Mouse (Mus musculus): ENCODE results near the gene Spn.

DNA sequence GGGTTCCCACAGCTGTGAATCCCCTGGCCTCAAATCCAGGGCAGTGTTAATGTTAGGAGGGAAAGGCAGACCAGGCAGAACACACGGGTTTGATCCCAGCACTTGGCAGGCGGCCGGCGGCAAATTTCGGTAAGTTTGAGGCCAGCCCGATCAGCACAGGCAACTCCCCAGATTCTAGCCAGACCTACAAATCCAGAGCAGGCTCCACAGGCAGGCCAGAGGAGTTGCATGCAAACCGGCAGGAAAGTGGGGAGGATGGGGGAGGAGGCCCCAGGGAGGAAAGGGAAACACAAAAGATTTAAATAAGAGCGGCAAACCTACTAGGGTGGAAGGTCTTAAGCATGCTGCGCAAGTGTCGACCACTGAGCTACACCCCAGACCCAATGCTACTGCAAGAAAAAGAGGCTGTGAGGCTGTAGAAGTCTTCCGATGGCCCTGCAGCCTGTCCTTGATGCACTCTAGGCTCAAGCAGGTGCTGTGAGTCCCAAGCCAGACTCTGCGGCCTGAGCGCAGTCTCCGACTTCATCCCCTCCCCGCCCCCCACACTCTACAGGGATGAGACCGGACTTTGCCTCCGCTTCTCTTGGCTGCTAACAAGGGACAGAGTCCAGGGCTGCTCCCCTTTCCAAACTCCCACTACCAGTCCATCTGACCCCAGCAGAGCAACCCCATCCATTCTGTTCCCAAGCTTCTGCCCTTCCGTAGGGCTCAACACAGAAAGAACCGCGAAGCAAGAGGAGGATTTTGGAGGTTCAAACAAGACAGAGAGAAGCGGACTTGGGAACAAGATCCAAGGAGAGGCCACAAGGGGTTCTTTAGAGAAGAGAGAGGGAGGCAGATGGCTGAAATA is 16.3 kb downstream of the Spn start:
- TF ChIP-seq CTCF (conservative IDR thresholded peaks at IDR 0.05; ENCODE audit: low read length) (no peak), NANOG (IDR thresholded peaks at IDR 0.05; ENCODE audit: borderline replicate concordance, low read length) (no peak)

Measured in E14TG2a.4 (cell line).